Mouse (Mus musculus) hindbrain, embryonic 11.5 days (tissue): Measurements from ENCODE around the gene Naif1. TPM values are rescaled to one million over a fixed set of nuclear protein-coding genes. Genes with fewer than 3 reads are reported as not detected.
A peak's percentile ranks its signal among the peaks of the same experiment; 100 is the strongest.

Experiments
- ATAC-seq: fragments of 200-750 bp; cut with Nextera tagmentation; 2 replicates; pipeline ENCODE4 v1.8.0; 2017; ENCODE audit warnings: mild to moderate bottlenecking, moderate TSS enrichment, moderate library complexity; ENCODE audit not compliant: low FRiP score
- DNase-seq: peaks from one replicate; pipeline ENCODE4 v3.0.0-alpha.2; 2015; ENCODE audit warnings: low spot score
- H3K27ac ChIP-seq: fragments of 300-500 bp; sonication (generic); 2 replicates; pipeline ENCODE4 v1.5.1; 2014; ENCODE audit warnings: mild to moderate bottlenecking, low read depth, low read length
- H3K27me3 ChIP-seq: fragments of 300-500 bp; sonication (generic); 2 replicates; pipeline ENCODE4 v1.6.1; 2014; ENCODE audit warnings: mild to moderate bottlenecking, low read length, moderate library complexity, mixed read lengths; ENCODE audit not compliant: control insufficient read depth, insufficient read depth
- H3K36me3 ChIP-seq: fragments of 300-500 bp; sonication (generic); 2 replicates; pipeline ENCODE4 v1.6.1; 2014; ENCODE audit warnings: mild to moderate bottlenecking, low read length, moderate library complexity, mixed read lengths; ENCODE audit not compliant: control insufficient read depth, insufficient read depth
- H3K4me1 ChIP-seq: fragments of 300-500 bp; sonication (generic); replicated peaks from 2 replicates; pipeline ENCODE4 v1.6.1; 2014; ENCODE audit warnings: low read length, mixed read lengths; ENCODE audit not compliant: control insufficient read depth, insufficient read depth
- H3K4me2 ChIP-seq: fragments of 300-500 bp; sonication (generic); replicated peaks from 2 replicates; pipeline ENCODE4 v1.6.1; 2014; ENCODE audit warnings: mild to moderate bottlenecking, low read depth, low read length
- H3K4me3 ChIP-seq: fragments of 300-500 bp; sonication (generic); 2 replicates; pipeline ENCODE4 v1.5.1; 2014; ENCODE audit warnings: low read depth, low read length
- H3K9ac ChIP-seq: fragments of 300-500 bp; sonication (generic); 2 replicates; pipeline ENCODE4 v1.6.1; 2014; ENCODE audit warnings: low read depth, low read length
- H3K9me3 ChIP-seq: fragments of 300-500 bp; sonication (generic); 2 replicates; pipeline ENCODE4 v1.6.1; 2016; ENCODE audit warnings: low read length; ENCODE audit not compliant: control insufficient read depth
- WGBS: fragments of 180-500 bp; shearing (Covaris S2); extraction: QIAGEN DNeasy Blood & Tissue Kit; methylation state at CpG from one replicate; pipeline ENCODE4 v1.1.7; 2014; 5-methylcytosine and 5-hydroxymethylcytosine counted together
- polyA plus RNA-seq: library from polyadenylated mRNA; unstranded; fragments of >200 nt; fragmentation: Nextera tagmentation; extraction: Ambion mirVana; gene quantifications from 2 replicates; pipeline ENCODE4 v1.2.1, GENCODE M21; 2014

The Naif1 gene
- 5.2 and 6.0 TPM in 2 replicates for polyA plus RNA-seq

DNA sequence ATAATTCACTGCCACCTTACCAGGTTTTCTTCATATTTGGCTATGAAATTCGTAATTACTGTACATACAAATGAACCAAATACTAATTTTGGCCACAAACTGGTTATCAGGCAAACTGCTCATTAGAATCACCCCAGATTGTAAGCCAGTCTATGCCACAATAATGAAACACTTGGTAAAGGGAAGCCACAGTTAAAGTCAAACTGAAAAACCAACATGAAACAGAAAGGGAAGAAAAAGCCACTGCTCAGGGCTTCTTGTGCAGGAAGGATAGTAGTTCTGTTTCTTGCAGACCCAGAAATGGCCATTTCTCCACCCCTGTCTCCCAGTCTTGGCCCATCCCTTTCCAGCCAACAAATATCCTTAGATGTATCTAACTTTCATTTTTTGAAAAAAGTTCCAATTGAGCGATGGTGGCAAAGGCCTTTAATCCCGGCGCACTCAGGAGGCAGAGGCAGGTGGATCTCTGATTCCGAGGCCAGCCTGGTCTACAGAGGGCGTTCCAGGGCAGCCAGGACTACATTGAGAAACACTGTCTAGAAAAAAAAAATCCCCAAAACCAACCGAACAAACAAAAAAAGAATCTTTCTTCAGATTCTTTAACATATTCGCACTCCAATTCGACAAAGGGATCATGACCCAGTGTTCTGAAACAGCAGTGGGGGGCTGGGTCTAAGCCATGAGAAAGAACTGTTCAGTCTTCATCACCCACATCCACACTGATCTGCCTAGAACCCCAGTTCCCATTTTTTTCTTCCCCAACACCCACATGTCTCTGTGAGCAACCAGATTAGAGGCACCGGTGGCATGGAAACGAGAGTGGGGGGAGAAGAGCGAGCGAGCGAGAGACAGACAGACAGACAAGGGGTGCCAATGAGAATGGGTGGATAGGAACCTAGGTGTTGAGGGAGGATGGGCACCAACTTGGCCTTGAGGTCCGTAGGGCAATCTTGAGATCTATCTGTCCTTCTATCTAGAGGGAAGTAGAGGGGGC, at the start of gene Naif1:
Naif1 (plus strand) TSS at position 697 of the 994 bp plus-strand sequence.
- Histone ChIP-seq H3K9me3 (no peaks in the 10 kb centered on the region), H3K4me3 (peak within 1 kb of the TSS; percentile 75), H3K27ac (peak within 1 kb of the TSS; percentile 79), H3K4me1 (peaks cover 4% of the 10 kb centered on the region; the same call in 1 of the 2 replicates), H3K4me2 (peak within 1 kb of the TSS; percentile 82), H3K36me3 (0 out of 2 replicates have a peak, but pooled peaks cover 2% of the 10 kb centered on the region), H3K27me3 (no peaks in the 10 kb centered on the region), H3K9ac (peak within 1 kb of the TSS; percentile 83)
- no peak for ATAC-seq
- whole genome bisulfite sequencing = 83% methylated on average over 15 of the region's 15 CpGs
- no peak for DNase-seq

DNA sequence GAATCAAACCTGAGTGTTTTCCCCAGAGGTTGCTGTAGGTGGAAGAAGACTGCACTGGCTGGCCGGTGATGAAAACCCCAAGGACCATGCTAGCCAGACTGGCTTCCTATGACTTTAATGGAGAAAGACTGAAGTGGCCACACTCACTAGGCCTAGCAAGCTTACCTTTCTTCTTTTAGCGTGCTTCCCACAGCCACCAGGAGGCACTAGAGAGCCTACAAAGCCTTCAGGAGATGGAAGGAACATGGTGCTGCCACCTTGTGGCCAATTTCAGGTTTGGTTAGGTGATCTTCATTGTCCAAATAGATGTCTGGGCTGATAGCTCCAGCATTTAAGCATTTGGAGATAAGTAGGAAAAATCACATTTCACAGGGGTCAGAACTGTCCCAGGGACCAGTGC, 45.6 kb upstream of the Naif1 start:
- Histone ChIP-seq H3K4me3 (no peak overlapping the region), H3K27me3 (no peaks in the 10 kb centered on the region), H3K9ac (no peak overlapping the region), H3K36me3 (no peaks in the 10 kb centered on the region; the same call in 1 of the 2 replicates), H3K9me3 (no peaks in the 10 kb centered on the region), H3K4me1 (no peaks in the 10 kb centered on the region), H3K4me2 (no peak overlapping the region), H3K27ac (no peak overlapping the region)
- DNase-seq (peak; percentile 99), ATAC-seq (no peak)
- 25% methylated on average over 2 of the region's 2 CpGs for WGBS

DNA sequence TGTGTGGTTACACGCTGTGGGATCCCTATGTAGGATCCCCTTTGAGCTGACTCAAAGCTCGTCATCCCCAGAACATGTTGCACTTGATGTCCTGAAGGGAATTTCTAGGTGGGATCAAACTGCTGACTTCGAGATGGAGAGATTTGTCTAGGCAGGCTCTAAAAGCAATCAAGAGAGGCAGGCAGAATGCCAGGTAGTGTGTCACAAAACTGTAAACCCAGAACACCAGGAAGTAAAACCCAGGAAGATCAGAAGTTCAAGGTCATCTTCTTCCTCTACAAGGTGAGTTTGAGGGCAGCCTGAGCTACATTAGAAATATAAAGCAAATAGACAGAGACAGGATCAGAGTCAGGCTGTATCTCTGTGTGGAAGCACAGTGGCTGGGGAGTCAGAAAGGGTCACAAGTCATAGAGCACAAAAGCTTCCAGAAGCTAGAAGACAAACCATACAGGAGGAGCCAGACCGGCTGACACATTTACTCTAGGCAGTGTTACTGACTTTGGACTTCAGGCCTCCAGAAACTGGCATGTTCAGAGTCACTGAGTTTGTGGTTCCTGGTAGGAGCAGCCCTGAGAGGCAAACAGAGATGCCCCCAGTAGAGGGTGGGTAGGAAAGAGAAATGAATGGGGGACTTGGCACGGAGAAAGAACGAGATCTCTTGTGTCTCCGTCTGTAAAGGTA, 43.0 kb upstream of the Naif1 start:
- H3K9me3 ChIP-seq = no peaks in the 10 kb centered on the region
- no peak overlapping the region for H3K27ac ChIP-seq
- no peaks in the 10 kb centered on the region for H3K4me1 ChIP-seq
- no peak overlapping the region for H3K4me3 ChIP-seq
- H3K4me2 ChIP-seq = no peak overlapping the region
- H3K9ac ChIP-seq = no peak overlapping the region
- H3K27me3 ChIP-seq = no peaks in the 10 kb centered on the region
- H3K36me3 ChIP-seq = no peaks in the 10 kb centered on the region; the same call in 1 of the 2 replicates
- DNase-seq (no peak), ATAC-seq (no peak)
- WGBS = 91% methylated on average over 7 of the region's 7 CpGs

DNA sequence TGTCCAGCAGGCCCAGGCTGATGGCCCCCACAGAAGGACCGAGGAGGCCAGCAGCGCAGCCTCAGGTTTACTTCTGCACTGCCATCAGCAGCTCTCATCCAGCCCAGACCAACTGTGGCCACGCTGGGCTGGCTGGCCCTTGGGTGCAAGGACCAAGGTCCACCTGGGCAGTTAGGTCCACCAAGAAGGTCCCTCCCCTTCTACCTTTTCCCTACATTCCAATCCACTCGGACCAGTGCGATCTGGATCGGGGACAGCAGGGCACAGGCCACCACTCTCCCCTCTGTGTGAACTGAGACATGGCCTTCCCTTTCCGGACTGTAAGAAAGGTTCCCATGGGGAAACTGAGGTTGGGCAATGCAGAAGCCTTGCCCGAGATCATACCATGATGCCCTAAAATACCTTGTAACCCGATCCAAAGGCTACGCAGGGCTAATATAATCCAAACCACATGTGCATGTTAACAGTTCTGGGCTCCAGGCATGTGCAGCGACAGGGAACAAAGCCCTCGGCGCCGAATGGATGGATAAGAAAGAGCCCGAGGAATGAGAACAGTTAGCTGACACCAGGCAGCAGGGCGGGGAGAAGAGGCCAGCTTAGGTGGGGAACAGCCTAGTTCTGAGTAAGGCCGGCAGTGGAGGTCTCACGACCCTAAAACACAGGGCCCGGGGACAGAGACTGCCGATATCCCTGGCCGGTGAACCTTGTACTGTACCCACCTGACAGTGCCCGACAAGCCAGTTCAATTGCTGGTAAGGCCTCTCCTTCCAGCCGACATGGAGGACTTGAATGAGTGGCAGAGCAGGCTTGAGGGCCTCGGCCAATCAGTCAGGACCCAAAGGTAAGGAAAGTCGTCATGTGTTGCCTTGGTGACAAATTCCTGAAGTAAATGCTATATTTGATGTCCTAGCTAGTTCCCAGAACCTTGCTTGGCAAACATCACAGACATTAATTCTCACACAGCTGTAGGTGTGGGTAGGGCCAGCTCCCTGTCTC, 41.5 kb upstream of the Naif1 start:
- ATAC-seq (no peak), DNase-seq (peak; percentile 34)
- WGBS = 69% methylated on average over 25 of the region's 25 CpGs
- Histone ChIP-seq H3K4me3 (no peak overlapping the region), H3K36me3 (no peaks in the 10 kb centered on the region), H3K27me3 (no peaks in the 10 kb centered on the region), H3K9ac (no peak overlapping the region), H3K4me2 (no peak overlapping the region), H3K27ac (peak overlapping the region; percentile 36), H3K4me1 (no peaks in the 10 kb centered on the region), H3K9me3 (no peaks in the 10 kb centered on the region)

DNA sequence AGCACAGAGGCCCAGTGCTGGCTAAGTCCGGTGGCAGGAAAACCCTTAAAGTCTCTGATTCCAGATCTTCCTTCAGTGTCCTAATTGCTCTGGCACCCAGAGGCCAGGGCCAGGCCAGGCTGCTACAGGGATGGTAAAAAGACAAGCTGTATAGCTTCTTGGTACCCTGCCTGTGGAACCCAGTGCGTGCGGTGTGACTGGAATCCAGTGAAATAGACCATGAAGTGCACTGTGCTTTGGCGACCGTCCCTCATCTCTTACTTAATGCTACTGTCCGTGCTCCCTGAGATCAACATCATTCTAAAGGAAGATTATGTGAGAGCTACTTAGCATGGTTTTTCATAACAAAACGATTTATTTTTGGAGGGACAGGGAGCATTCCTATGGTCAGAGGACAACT, 38.9 kb upstream of the Naif1 start:
- ATAC-seq (no peak), DNase-seq (no peak)
- no peaks in the 10 kb centered on the region for H3K27me3 ChIP-seq
- H3K4me3 ChIP-seq = no peak overlapping the region
- H3K9ac ChIP-seq = no peak overlapping the region
- H3K4me1 ChIP-seq = no peaks in the 10 kb centered on the region
- peaks cover 6% of the 10 kb centered on the region for H3K36me3 ChIP-seq
- no peak overlapping the region for H3K4me2 ChIP-seq
- 84% methylated on average over 7 of the region's 7 CpGs for WGBS
- H3K27ac ChIP-seq = no peak overlapping the region
- no peaks in the 10 kb centered on the region for H3K9me3 ChIP-seq

DNA sequence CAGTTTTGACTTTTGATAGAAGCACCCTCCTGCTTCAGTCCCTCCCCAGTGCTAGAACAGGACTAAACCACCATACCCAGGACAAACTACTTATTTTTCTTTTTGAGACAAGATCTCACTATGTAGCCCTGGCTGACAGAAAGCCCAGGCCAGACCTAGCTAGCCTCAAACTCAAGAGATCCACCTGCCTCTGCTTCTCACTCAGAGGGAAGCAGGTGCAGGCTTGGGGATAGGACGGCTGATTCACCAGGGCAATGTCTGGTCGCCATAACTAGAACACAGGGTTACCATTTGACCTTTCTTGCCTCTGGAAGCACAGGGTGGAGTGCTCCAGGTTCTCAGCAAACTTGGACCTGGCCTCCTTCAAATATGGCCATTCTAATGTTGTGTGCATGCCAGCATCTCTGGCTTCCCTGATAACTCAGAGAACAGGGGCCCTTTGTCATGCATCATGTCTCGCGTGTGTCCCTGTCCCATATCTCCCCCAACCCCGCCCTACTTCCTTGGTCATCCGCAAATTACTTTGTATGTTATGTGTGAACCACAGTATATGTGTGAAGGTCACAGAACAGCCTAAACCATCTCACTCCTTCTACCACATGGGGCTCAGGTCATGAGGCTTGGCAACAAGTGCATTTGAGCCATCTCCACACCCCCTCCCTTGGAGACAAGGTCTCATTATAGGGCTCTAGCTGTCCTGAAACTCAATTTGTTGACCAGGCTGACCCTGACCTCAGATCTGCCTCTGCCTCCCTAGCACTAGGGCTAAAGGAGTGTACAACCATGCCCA, 37.3 kb upstream of the Naif1 start:
- Histone ChIP-seq H3K9ac (no peak overlapping the region), H3K4me2 (no peak overlapping the region), H3K27ac (no peak overlapping the region), H3K36me3 (peaks cover 9% of the 10 kb centered on the region), H3K4me3 (no peak overlapping the region), H3K27me3 (no peaks in the 10 kb centered on the region), H3K4me1 (no peaks in the 10 kb centered on the region), H3K9me3 (no peaks in the 10 kb centered on the region)
- ATAC-seq (no peak), DNase-seq (no peak)
- WGBS = 89% methylated on average over 6 of the region's 6 CpGs

DNA sequence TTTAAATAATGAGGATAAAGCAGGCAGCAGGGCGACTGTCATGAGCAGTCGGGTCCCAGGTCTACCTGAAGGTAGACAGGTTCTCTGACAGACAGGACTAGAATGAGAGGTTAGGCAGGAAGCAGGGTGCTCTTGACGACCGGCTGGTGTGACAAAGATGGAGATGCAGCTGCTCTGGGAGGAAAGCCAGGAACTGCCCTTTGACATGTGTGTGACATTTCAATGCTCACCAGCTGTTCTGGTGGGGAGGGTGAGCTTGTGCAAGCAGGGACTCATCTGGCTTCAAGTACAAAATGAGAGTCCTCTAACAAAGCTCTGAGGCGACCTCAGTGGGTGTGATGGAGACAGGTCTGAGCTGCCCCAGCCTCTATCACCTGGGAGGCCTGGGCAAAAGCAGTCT, 36.3 kb upstream of the Naif1 start:
- H3K27ac ChIP-seq = no peak overlapping the region
- H3K4me1 ChIP-seq = no peaks in the 10 kb centered on the region
- H3K36me3 ChIP-seq = peaks cover 9% of the 10 kb centered on the region
- H3K4me2 ChIP-seq = no peak overlapping the region
- DNase-seq (no peak), ATAC-seq (no peak)
- WGBS = 59% methylated on average over 5 of the region's 5 CpGs
- no peaks in the 10 kb centered on the region for H3K27me3 ChIP-seq
- no peak overlapping the region for H3K4me3 ChIP-seq
- H3K9me3 ChIP-seq = no peaks in the 10 kb centered on the region
- H3K9ac ChIP-seq = no peak overlapping the region
